Mouse (Mus musculus) ES-E14 (cell line): ENCODE data around the gene Nav2.
A peak's percentile ranks its signal among the peaks of the same experiment; 100 is the strongest.

Experiments
- MAFK ChIP-seq: IDR thresholded peaks from 2 replicates; pipeline ENCODE4 v1.6.1; 2014; ENCODE audit warnings: mild to moderate bottlenecking, low read depth, low read length, inconsistent platforms; ENCODE audit not compliant: insufficient read depth
- ZC3H11A ChIP-seq: IDR thresholded peaks from 2 replicates; pipeline ENCODE4 v1.6.1; 2012; ENCODE audit warnings: low read depth, mild to moderate bottlenecking, inconsistent platforms, low read length, borderline replicate concordance

- TF ChIP-seq MAFK (no peak), ZC3H11A (0 out of 2 replicates have a peak, but pooled peaks have one; percentile 7)
Measured at GRCm38 (mm10) chr7:48876526-48876925, 32.0 kb upstream of the Nav2 start.
